Mouse (Mus musculus): Measurements from ENCODE around the gene Epm2aip1. TPM values are rescaled to one million over a fixed set of nuclear protein-coding genes. Genes with fewer than 3 reads are reported as not detected.

Gene Epm2aip1
- polyA plus RNA-seq, 1 experiment from 2014 or later, result 16.2 TPM

DNA sequence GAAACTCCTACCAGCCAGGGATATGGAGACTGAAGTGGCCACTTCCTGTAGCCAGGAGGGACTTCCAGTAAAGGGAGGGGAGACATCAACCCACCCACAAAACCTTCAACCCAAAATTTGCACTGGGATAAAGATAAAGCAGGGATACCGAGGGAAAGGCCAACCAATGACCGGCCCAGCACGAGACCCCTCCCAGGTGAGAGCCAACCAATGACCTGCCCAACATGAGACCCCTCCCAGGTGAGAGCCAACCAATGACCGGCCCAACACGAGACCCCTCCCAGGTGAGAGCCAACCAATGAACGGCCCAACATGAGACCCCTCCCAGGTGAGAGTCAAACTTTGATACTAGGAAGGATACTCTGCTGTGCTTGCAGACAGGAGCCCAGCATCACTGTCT, 23.2 kb downstream of the Epm2aip1 start:
- Histone ChIP-seq H3K9me3 (ENCODE audit: control insufficient read depth, low read length) (no peaks in the 10 kb centered on the region), H3K4me1 (ENCODE audit: control insufficient read depth, insufficient read depth, low read length) (no peaks in the 10 kb centered on the region), H3K4me2 (ENCODE audit: low read depth, low read length) (no peak overlapping the region), H3K9ac (ENCODE audit: low read depth, low read length) (no peak overlapping the region), H3K4me3 (ENCODE audit: low read length) (no peak overlapping the region), H3K36me3 (ENCODE audit: control insufficient read depth, insufficient read depth, low read length) (no peaks in the 10 kb centered on the region), H3K27me3 (replicated peaks; ENCODE audit: control insufficient read depth, insufficient read depth, low read length) (no peaks in the 10 kb centered on the region), H3K27ac (ENCODE audit: low read length) (no peak overlapping the region)
- ATAC-seq, result no peak
- WGBS, result 94% methylated on average over 6 of the region's 6 CpGs

DNA sequence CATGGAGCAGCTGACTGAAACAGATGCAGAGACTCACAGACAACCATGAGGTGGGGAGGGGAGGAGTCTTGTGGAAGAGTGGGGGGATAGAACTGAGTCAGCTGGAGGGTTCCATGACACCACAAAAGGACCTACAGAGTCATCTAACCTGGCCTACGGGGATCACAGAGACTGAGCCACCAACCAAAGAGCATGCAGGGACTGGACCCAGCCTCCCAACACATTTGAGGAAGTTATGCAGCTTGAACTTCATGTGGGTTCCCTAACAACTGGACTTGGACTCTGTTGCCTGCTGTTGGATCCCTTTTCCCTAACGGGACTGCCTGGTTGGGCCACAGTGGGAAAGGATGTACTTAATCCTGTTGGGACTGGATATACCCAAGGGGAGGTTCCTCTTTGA, 23.6 kb downstream of the Epm2aip1 start:
- H3K4me2 ChIP-seq (ENCODE audit: low read depth, low read length), result no peak overlapping the region
- no peak for ATAC-seq
- H3K4me1 ChIP-seq (ENCODE audit: control insufficient read depth, insufficient read depth, low read length), result no peaks in the 10 kb centered on the region
- no peaks in the 10 kb centered on the region for H3K36me3 ChIP-seq (ENCODE audit: control insufficient read depth, insufficient read depth, low read length)
- 75% methylated on average over 2 of the region's 2 CpGs for WGBS
- H3K9ac ChIP-seq (ENCODE audit: low read depth, low read length), result no peak overlapping the region
- no peak overlapping the region for H3K4me3 ChIP-seq (ENCODE audit: low read length)
- H3K27me3 ChIP-seq (replicated peaks; ENCODE audit: control insufficient read depth, insufficient read depth, low read length), result no peaks in the 10 kb centered on the region
- no peaks in the 10 kb centered on the region for H3K9me3 ChIP-seq (ENCODE audit: control insufficient read depth, low read length)
- H3K27ac ChIP-seq (ENCODE audit: low read length), result no peak overlapping the region

DNA sequence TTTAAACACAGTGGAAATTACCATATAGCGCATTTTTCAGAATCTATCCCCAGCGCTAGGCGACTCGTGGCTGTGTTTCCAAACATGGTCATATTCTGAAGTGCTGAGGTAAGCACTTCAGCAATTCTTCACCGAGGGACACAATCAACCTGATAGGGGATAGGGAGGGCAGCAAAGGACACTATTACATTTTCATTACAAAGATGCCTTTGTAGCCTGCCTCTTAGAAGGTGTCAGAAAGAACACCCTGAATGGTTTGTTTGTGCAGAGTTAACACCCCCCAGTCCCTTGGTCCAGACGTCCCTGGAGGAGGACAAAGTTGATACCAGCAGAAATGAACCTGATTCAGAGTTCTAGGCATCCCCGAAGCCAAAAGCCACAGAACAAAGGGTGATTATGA, 24.7 kb downstream of the Epm2aip1 start:
- Histone ChIP-seq H3K4me2 (ENCODE audit: low read depth, low read length) (no peak overlapping the region), H3K9ac (ENCODE audit: low read depth, low read length) (no peak overlapping the region), H3K27me3 (replicated peaks; ENCODE audit: control insufficient read depth, insufficient read depth, low read length) (no peaks in the 10 kb centered on the region), H3K9me3 (ENCODE audit: control insufficient read depth, low read length) (no peaks in the 10 kb centered on the region), H3K36me3 (ENCODE audit: control insufficient read depth, insufficient read depth, low read length) (no peaks in the 10 kb centered on the region), H3K4me3 (ENCODE audit: low read length) (no peak overlapping the region), H3K4me1 (ENCODE audit: control insufficient read depth, insufficient read depth, low read length) (no peaks in the 10 kb centered on the region), H3K27ac (ENCODE audit: low read length) (no peak overlapping the region)
- no peak for ATAC-seq
- 73% methylated on average over 7 of the region's 7 CpGs for WGBS

DNA sequence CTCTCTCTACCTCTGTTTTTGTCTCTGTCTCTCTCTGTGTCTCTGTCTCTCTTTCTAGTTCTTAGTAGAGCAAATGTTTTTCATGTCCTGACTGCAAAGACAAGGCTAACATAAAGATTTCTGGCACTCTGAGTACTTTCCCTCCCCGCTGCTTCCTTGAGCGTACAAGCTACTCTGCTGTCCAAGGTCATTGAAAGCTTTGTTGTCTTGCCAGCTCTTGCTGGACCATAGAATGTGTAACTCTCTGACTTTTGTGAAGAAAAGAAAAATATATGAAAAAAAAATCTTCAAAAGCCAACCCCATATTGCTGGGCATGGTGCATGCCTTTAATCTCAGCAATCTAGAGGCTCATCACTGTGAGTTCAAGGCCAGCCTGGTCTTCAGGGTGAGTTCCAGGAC, 26.9 kb downstream of the Epm2aip1 start:
- Histone ChIP-seq H3K4me3 (ENCODE audit: low read length) (no peak overlapping the region), H3K4me2 (ENCODE audit: low read depth, low read length) (no peak overlapping the region), H3K27ac (ENCODE audit: low read length) (no peak overlapping the region), H3K36me3 (ENCODE audit: control insufficient read depth, insufficient read depth, low read length) (no peaks in the 10 kb centered on the region), H3K9ac (ENCODE audit: low read depth, low read length) (no peak overlapping the region), H3K9me3 (ENCODE audit: control insufficient read depth, low read length) (no peaks in the 10 kb centered on the region), H3K27me3 (replicated peaks; ENCODE audit: control insufficient read depth, insufficient read depth, low read length) (no peaks in the 10 kb centered on the region), H3K4me1 (ENCODE audit: control insufficient read depth, insufficient read depth, low read length) (no peaks in the 10 kb centered on the region)
- WGBS, result 62% methylated on average over 2 of the region's 2 CpGs
- ATAC-seq, result no peak

DNA sequence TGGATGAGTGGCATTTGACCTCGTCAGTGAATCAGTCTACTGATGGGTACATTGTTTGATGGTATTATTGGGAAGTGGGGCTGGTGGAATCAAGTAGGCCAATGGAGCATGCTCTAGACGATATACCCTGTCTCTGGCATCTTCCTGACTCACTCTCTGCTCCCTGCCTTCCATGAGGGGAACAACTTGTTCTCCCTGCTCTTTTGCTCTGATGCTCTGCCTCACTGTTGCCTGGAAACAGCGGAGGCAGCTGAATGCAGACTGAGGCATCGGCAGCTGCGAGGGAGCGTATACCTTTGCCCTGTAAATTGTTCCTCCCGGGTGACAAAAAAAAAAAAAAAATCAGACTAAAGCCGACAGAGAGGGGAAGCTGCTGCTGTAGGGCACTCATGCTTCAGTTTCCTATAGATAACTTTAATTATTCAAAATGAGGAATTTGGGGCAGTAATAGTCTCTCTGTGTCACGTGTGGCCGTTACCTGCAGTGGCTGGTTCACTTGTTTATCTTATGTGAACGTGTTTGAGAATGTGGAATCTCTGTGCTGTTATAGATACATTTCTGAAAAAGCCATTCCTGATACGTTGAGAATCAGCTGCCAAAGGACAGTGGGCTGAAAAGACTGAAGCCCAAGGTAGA, 30.6 kb downstream of the Epm2aip1 start:
- no peak overlapping the region for H3K4me3 ChIP-seq (ENCODE audit: low read length)
- no peak overlapping the region for H3K4me2 ChIP-seq (ENCODE audit: low read depth, low read length)
- H3K9me3 ChIP-seq (ENCODE audit: control insufficient read depth, low read length), result no peaks in the 10 kb centered on the region
- no peaks in the 10 kb centered on the region for H3K4me1 ChIP-seq (ENCODE audit: control insufficient read depth, insufficient read depth, low read length)
- H3K9ac ChIP-seq (ENCODE audit: low read depth, low read length), result no peak overlapping the region
- 64% methylated on average over 12 of the region's 12 CpGs for WGBS
- no peaks in the 10 kb centered on the region for H3K36me3 ChIP-seq (ENCODE audit: control insufficient read depth, insufficient read depth, low read length)
- no peak overlapping the region for H3K27ac ChIP-seq (ENCODE audit: low read length)
- no peaks in the 10 kb centered on the region for H3K27me3 ChIP-seq (replicated peaks; ENCODE audit: control insufficient read depth, insufficient read depth, low read length)
- ATAC-seq, result no peak

DNA sequence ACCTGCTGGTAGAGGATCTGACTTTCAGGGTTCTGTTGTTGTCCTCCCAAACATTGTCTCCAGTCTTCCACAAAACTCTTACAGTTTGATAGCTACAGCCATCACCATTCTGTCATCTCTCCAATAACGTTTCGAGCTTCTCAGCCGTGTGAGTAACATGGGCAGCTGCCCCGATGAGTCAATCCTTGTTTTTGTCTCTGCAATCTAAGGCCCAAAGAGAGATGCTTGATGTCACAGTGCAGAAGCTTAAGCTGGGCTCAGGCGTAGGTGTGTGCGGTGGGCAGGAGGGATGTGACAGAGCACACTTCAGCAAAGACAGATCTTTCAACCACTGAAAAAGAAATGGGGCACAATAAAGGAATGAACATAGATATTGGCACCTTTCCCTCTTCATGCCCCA, 32.3 kb downstream of the Epm2aip1 start:
- Histone ChIP-seq H3K4me1 (ENCODE audit: control insufficient read depth, insufficient read depth, low read length) (no peaks in the 10 kb centered on the region), H3K36me3 (ENCODE audit: control insufficient read depth, insufficient read depth, low read length) (no peaks in the 10 kb centered on the region), H3K27me3 (replicated peaks; ENCODE audit: control insufficient read depth, insufficient read depth, low read length) (no peaks in the 10 kb centered on the region; the same call in 1 of the 2 replicates), H3K4me2 (ENCODE audit: low read depth, low read length) (no peak overlapping the region), H3K4me3 (ENCODE audit: low read length) (no peak overlapping the region), H3K27ac (ENCODE audit: low read length) (no peak overlapping the region), H3K9ac (ENCODE audit: low read depth, low read length) (no peak overlapping the region), H3K9me3 (ENCODE audit: control insufficient read depth, low read length) (no peaks in the 10 kb centered on the region)
- no peak for ATAC-seq
- WGBS, result 90% methylated on average over 6 of the region's 6 CpGs

DNA sequence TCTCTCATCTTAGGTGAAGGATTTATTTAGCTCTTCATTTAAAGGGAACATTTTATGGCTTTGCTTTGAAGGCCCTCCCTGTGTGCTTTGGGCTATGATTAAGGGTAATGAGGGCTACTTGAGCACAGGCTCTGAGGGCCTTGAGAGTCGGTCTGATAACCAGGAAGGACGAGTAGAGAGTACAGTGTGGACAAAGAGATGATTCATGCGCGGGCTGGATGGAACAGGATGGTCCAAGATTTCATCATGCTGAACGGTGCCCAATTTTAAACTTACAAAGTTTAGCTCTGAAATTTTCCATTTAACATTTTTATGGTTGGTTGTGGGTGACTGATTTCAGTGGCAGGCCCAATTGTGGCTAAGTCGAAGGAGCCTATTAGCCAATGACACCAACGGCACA, 34.4 kb downstream of the Epm2aip1 start:
- Histone ChIP-seq H3K27ac (ENCODE audit: low read length) (no peak overlapping the region), H3K4me1 (ENCODE audit: control insufficient read depth, insufficient read depth, low read length) (no peaks in the 10 kb centered on the region)
- WGBS, result 64% methylated on average over 7 of the region's 7 CpGs

DNA sequence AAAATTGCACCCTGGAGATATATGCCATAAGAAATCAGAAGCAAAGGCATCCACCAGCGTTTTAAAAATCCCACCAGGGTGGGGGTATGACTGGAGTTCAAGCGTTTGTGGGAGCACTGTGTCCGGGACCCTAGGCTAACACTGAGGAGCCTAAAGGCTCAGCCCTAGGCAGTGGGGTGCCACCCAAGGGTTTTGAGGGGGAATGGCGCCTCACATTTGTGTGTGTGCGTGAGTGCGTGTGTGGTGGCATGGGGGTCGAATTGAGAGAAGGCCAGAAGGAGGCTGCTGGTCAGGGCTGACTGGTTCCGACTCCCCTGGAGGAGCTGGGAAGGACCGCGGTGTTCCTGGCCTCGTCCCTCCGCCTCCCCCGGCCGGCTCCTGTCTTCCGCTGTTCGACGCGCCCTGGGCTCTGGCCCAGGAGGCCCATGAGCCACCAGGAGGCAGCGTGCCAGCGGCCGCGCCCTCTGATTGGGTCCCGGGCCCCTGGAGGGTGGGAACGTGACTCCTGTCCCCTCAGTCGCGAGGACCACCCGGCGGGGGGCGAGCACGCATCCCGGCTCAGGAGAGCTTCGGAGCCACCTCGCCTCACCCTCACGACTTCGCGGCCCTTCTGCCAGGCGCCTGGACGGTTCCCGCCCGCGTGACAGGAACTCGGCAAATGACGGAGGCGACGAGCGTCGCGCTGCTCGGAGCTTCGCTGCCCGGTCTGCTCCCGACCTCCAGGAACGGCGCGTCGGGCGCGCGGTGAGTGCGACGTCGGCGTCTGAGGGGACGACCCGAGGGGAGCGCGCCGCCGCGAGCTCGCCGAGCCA, 39.5 kb downstream of the Epm2aip1 start, which contains the start of gene Trank1:
Gene Trank1, plus strand, starts transcription at position 709 of the 812 bp plus-strand sequence.
- no peak within 1 kb of the TSS for H3K27ac ChIP-seq (ENCODE audit: low read length)
- no peaks in the 10 kb centered on the region for H3K9me3 ChIP-seq (ENCODE audit: control insufficient read depth, low read length)
- peak within 1 kb of the TSS; percentile 49 for H3K4me3 ChIP-seq (ENCODE audit: low read length)
- H3K27me3 ChIP-seq (replicated peaks; ENCODE audit: control insufficient read depth, insufficient read depth, low read length), result peaks cover 28% of the 10 kb centered on the region
- H3K9ac ChIP-seq (ENCODE audit: low read depth, low read length), result peak within 1 kb of the TSS; percentile 20; the same call in 1 of the 2 replicates
- peaks cover 11% of the 10 kb centered on the region for H3K4me1 ChIP-seq (ENCODE audit: control insufficient read depth, insufficient read depth, low read length)
- no peaks in the 10 kb centered on the region for H3K36me3 ChIP-seq (ENCODE audit: control insufficient read depth, insufficient read depth, low read length)
- ATAC-seq, result peak; percentile 40; the same call in 1 of the 2 replicates
- WGBS, result 9% methylated on average over 71 of the region's 72 CpGs
- H3K4me2 ChIP-seq (ENCODE audit: low read depth, low read length), result peak within 1 kb of the TSS; percentile 88

More for the DNA sequence above, 34.4 kb downstream of the Epm2aip1 start:
- Histone ChIP-seq H3K4me3 (ENCODE audit: low read length) (no peak overlapping the region), H3K9ac (ENCODE audit: low read depth, low read length) (no peak overlapping the region), H3K4me2 (ENCODE audit: low read depth, low read length) (no peak overlapping the region), H3K36me3 (ENCODE audit: control insufficient read depth, insufficient read depth, low read length) (no peaks in the 10 kb centered on the region), H3K9me3 (ENCODE audit: control insufficient read depth, low read length) (no peaks in the 10 kb centered on the region), H3K27me3 (replicated peaks; ENCODE audit: control insufficient read depth, insufficient read depth, low read length) (peaks cover 6% of the 10 kb centered on the region)
- ATAC-seq, result no peak

DNA sequence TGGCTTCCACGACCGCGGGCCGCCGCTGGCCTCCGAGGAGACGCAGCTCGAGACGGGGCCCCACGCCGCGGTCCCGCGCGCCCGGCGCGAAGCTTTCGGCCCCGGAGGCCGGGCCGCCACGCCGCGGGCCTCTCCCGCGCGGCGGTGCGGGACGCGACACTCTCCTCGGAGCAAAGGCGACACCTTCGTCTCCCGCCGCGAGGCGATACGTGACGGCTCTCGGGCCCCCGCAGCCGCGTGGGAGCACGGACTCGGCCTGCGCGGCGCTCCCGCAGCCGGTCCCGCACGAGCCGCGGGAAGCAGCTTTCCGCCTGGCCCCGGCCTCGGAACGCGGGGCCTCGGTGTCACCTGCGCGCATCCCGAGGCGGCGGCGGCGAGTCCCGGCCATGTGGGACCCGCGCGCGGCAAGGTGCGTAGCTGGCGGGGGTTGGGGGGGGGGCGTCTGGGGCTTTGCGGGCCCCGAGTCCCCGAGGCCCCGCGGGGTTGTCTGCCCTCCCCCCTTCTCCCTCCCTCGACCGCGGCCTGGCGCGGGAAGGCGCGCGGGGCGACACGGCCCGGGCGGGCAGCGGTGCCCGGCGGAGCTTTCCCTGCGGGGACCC, 40.2 kb downstream of the Epm2aip1 start:
- Histone ChIP-seq H3K4me2 (ENCODE audit: low read depth, low read length) (peak overlapping the region; percentile 88), H3K36me3 (ENCODE audit: control insufficient read depth, insufficient read depth, low read length) (no peaks in the 10 kb centered on the region), H3K9me3 (ENCODE audit: control insufficient read depth, low read length) (no peaks in the 10 kb centered on the region), H3K9ac (ENCODE audit: low read depth, low read length) (peak overlapping the region; percentile 20; the same call in 1 of the 2 replicates), H3K4me3 (ENCODE audit: low read length) (peak overlapping the region; percentile 49), H3K27ac (ENCODE audit: low read length) (no peak overlapping the region), H3K27me3 (replicated peaks; ENCODE audit: control insufficient read depth, insufficient read depth, low read length) (peaks cover 28% of the 10 kb centered on the region), H3K4me1 (ENCODE audit: control insufficient read depth, insufficient read depth, low read length) (peaks cover 11% of the 10 kb centered on the region)
- WGBS, result 2% methylated on average over 89 of the region's 98 CpGs
- peak; percentile 33; the same call in 1 of the 2 replicates for ATAC-seq
